Mouse (Mus musculus): ENCODE measurements around the gene Olfr483.

DNA sequence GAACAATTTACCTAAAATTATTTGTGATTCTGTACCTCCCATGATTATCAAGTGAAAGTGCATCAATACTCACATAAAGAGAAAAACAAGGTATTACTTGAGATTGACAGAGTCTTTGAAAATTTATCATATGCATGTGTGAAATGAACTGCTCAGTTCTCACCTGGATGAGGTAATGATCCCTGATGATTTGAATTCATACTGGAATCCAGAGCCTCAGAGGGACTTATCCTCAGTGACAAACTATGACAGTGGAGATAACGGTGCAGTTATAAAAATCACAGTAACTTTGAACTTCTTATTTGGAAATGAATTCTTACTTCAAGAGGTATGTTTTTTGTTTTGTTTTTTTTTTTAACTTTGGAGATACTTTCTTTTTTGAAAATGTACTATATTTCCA lies at the start of gene Olfr483:
- TF ChIP-seq CTCF (IDR thresholded peaks at IDR 0.05; ENCODE audit: control insufficient read depth, insufficient read depth, insufficient read length) = no peak
- no peak for TF ChIP-seq MAX (IDR thresholded peaks at IDR 0.05)
- no peak for TF ChIP-seq USF1 (IDR thresholded peaks at IDR 0.05; ENCODE audit: low read depth)

Measured in C2C12 (cell line).